Mouse (Mus musculus): ENCODE measurements at regions not wholly inside any gene's neighbourhood (a gene's known extent, or its start where the extent isn't known, plus 50 kb on each side); places are given as distances from the start of the nearest gene placed in this dataset.

DNA sequence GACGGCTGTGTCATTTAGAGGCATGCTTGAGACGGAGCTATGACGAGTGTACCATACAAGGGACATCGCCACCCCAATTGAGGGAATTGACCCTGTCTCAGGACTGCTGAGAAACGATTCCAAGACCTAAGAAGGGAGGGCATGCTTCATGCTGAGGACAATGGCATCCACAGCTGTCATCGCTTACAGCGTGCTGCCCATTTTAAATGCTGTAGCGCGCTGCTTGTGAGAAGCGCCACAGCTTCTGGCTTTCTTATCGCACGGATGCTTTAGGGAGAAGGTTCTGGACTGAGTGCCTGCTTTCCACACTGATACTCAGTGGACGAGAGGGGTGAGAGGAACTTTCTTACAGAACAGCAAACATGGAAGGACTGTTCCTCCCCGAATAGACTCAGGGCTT, 357.8 kb upstream of the Arglu1 start:
- no peak for DNase-seq (ENCODE audit: low read depth, low spot score)

DNA sequence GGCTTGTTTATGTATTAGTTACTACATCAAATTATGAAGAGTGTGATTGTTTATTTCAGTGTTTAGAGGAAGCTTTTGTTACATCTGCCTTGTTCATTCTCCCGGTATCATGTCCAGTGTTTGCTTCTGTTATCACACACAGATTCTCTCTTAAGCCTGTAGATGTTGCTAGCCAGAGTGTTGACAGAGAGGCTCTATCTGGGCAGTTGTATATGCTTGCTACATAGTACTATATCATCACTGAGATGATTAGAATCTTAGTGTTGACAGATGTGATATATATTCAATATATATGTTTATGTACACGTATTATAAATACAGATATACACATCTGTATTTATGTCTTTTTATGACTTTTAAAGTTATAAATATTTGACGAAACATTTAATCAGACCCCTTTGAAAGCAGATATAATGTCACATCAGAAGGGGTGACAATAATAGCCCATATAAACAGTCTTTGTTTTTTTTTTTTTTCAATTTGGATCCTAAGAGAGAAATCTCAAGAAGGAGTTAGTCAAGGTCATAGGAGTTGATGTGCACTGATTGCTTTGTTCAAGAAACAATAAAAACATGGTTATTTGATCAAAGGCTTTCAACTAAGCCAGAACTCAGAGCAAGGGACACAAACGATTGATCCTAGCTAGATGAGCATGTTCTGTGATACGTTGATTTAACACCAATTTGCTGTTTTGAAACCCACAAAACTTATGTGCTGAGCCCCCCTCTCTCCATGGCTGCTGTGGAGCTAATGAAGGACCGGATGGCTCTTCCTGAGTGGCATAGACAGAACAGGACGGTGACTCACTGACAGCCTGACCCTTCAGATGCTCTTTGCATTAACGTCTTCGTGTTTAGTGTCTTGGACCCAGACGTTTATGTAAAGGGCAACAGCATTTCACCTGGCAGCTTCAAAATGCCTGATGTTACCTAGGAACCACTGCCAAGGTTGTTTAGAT, 352.8 kb upstream of the Arglu1 start:
- no peak for DNase-seq (ENCODE audit: low read depth, low spot score)

DNA sequence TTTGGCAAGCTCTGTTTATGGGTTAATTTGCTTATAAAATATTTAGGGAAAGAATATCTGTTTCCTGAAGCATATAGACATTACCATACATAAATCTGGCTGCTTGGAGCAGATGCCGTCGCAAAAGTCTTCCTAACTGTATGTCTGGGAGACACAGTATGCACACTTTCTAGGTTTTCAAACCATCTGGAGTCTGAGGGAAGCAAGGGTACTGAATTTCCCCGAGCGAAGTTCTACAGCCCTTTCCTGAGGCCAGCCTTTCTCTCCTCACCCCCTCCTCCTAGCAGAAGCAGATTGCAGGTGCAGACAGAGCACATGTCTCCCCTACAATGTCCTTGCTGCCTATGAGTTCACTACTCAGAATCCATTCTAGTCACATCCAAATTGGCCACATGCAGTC, 338.8 kb upstream of the Arglu1 start:
- DNase-seq (ENCODE audit: low read depth, low spot score) = peak; percentile 50

DNA sequence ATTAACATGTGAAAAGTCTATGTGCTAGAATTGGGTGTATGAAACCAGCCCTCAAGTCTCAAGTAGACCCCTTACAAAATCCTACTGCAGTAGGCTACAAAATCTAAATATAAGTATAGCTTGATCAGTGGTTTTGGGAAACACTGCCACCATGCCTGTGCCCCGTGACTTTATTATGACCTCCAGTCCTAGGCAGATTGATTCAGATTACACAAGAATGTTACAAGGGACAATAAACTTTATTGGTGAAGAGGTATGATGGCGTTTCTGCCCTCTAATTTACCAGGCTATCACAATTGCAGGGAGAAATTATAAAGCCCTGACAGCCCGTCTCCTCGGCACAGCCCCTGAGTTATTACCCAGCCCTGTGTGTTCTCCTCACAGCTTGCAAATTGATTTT, 337.4 kb upstream of the Arglu1 start:
- no peak for DNase-seq (ENCODE audit: low read depth, low spot score)

DNA sequence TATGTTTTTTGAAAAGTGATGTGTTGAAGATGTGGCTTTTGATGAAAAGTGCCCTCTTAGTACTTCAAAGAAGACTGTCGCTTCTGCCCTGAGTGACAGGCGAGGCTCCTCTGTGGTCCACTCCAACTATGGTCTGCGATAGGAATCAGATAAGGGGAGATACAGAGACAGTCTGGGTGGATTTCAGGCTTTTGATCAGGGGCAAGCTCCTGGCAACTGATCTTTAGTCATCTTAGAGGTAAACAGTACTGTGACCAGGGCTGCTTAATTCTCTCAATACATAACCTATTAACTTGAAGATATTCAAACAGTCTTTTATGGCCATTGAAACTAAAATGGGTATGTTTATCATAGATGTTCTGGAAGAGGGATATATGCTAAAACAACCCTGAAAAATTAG, 335.6 kb upstream of the Arglu1 start:
- no peak for DNase-seq (ENCODE audit: low read depth, low spot score)

DNA sequence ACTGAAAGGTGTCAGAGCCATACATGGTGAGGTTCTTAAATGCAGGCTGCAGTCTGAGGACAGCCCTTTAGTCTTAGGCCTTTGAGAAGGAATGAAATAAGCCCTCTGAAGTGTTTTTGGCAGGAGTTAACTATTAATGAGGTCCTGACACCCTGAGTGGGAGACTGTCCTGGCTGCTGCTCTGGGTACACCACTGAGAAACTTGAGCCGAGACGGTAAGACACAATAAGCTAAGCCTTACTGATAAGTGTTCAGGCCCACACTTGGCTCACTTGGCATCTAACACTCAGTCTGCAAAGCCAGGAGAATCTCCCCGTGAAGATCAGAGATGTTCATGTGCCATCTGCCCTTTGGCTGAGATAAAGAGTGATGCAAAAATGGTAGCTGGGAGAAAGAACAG, 335.1 kb upstream of the Arglu1 start:
- DNase-seq (ENCODE audit: low read depth, low spot score) = no peak

DNA sequence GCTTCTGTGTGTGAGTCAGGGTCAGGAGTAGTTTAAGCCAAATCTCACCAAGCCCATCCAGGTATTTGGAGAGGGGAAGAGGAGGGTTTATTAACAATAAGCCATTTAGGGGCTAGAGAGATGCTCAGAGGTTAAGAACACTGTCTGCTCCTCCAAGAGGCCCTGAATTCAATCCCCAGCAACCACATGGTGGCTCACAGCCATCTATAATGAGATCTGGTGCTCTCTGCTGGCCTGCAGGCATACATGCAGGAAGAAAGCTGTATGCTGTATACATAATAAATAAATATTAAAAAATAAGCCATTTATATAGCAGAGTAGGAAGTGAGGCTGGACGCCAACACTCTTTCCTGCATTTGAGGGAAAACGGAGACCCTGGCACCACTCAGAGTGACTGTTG, 330.4 kb upstream of the Arglu1 start:
- DNase-seq (ENCODE audit: low read depth, low spot score) = no peak

DNA sequence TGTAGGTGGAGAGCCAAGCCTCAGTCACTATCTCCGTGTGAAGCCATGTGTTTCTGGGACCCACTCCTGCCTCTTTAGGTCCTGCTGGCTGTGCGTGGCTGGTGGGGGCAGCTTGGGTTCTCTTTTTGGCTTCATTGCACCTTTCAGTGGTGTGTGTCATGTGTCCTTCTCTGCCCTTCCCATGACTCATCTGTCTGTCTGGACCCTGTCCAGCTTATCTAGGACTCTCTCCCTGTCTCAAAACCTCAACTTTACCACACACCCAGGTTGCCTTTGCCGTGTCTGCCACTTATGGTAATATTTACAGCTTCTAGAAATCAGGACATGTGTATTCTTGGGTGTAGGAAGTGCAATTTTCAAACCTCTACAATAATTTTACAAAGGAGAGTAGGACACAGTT, 329.9 kb upstream of the Arglu1 start:
- no peak for DNase-seq (ENCODE audit: low read depth, low spot score)

DNA sequence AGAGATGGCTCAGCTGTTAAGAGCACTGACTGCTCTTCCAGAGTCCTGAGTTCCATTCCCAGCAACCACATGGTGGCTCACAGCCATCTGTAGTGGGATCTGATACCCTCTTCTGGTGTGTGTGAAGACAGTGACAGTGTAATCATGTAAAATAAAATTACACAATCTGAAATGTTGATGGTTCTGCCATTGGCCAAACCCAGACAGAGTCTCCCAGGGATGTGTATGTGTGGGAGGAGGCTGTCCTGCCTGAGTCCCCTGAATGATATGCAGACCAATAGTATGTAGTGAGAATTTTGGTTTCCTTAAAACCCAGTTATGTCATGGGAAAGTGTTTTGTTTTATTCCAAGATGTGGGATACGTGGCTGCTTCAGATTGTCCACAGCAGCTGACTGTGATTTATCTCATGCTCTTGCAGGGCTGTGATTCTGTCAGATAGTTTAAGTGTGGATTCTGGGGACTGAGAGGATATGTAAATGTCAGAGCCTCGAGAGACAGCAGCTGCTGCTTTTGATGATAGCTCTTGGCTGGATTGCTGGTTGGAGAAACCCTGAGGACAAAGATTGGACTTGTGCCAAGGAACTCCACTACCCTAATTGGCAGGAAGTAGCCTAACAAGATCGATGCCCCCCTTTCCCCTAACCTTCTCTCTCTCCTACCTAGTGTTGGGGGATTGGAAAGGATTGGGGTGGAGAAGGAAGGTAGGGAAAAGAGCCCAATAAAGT, 321.6 kb upstream of the Arglu1 start:
- no peak for DNase-seq (ENCODE audit: low read depth, low spot score)

DNA sequence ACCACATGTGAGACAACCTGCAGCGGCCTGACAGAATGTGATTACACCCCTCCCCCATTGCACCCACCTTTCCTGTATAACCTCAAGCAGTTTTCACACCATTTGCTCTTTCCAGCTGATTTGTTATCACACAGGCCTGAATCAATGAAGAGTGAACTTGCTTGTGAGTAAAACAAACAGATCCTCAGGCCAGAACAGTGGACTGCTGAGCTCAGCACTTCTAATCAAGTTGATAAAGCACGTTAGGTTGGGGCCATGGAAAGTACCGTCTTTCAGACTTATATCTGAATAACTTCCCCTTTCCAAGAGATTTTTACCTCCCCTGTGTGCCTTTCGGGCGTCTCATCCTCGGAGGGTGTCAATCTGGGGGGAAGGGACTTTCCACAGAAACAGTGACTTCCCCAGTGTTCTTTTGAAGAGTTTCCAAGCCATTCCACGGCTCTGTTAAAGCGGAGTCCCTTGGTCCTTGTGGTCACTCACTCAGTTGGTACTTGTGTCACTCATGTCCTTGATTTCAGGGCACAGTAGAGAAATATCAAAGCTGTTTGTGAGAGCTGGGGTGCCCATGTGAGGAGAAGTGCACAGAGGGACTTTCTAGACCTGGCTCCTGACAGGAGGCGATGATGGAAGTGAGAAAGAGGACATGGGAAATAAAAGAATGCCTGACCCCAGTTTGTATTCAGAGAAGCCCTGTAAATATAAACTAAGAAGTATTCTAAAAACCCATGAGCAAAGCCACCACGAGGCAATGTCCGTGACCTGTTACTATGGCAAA, 317.9 kb upstream of the Arglu1 start:
- DNase-seq (ENCODE audit: low read depth, low spot score) = no peak

DNA sequence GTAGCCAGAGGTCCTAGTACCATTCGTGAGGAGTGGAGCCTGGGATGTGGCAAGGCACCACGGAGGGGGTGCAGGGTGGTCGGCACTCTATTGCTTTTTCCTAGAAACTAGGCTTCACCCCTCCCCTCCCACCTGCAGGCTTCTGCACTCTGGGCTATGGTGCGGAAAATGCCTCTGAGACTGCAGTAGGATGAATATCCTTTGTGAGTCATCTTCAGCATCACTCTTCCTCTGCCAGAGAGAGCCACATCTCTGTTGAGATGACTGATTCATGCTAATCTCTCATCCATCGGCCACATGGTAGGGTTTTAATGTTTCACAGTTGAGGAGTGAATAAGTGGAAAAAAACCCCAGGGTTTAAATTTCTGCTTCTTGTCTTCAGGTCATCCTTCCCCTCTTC, 309.6 kb upstream of the Arglu1 start:
- DNase-seq (ENCODE audit: low read depth, low spot score) = peak; percentile 61

DNA sequence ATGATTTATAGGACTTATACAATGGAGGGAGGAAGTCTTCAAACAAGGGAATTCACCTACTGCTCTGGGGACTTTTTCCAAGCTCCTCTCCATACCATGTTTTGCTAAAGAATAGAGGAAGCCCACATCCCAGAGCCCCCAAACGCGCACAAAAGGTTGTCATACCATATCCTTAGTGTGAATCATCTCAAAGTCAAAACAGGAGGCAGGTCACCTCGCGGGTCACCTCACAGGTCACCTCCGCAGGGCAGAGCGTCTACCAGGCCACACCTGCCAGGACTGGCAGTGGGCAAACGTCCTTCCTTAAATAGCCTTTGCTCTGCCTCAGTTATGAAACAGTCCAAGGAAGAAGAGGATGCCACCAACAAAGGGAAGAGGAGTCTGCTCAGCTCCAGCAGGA, 307.3 kb upstream of the Arglu1 start:
- no peak for DNase-seq (ENCODE audit: low read depth, low spot score)

DNA sequence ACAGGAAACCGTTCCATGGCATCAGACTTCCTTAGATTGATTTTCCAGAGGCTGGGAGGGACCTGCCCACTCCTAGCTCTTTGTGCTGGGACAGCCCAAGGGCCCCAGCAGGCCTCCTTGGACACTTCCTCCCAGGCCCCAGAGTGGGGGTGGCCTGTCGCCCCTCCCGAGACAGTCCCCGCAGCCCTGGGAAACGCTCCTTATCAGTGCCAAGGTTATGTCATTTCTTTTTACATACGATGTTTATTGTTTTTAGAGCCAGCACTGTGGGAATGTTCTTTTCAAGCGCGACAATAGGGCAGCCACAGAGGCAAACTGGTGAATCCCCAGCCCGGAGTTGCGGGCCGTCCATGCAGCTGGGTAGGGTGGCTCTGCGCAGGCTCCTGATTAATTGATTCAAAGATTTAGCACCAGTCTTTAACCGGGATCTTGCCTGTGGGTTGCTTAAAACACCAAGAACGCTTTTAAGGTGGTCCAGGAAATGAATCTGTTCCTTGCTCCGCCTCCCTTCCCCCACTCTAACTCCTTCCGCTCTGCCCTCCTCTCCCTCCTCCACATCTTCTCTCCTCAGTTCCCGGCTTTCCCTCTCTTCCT, 304.4 kb upstream of the Arglu1 start:
- DNase-seq (ENCODE audit: low read depth, low spot score) = peak; percentile 72

DNA sequence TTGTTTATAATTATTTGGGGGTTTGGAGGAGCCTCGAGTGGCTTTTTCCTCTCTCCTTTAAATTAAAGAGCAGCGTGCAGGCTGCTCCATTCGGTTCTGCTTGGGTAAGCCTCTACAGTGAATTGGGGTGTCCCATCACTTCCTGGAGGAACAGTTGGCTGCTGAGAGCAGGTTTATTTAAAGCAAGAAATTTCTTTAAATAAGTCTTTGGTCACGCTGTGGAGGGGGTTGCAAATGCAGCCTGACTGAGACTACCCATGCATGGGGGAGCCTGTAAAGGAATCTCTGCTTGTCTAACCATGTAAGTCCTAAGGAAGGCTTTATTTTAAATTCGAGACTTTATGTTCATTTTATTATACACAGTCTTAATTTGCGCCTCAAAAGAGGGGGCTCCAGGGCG, 303.7 kb upstream of the Arglu1 start:
- DNase-seq (ENCODE audit: low read depth, low spot score) = peak; percentile 82

DNA sequence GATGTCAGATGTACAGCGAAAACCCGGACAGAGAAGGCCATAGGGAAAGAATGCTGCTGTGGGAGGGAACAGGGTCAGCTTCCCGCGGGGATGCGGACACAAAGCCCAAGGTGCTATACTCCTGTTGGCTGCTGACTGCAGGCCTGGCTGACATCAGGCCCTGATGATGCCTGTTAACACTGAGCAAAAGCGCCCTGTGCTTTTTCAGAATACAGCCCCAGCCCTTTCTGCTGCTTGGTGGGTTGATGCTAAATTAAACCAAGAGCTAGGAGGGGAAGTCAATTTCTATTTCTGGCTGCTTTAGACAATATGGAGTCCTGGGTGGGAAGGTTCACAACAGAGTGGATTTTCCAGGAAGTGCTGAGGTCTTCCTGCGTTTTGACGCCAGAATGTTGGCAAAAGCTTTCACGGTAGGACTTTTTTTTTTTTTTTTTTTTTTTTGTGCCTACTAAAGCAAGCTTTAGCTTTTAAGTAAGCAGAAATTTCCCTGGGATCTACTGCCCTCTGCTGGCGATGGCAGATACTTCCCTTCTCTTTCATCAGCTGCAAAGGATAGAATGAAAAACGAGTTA, 302.2 kb upstream of the Arglu1 start:
- peak; percentile 90 for DNase-seq (ENCODE audit: low read depth, low spot score)

DNA sequence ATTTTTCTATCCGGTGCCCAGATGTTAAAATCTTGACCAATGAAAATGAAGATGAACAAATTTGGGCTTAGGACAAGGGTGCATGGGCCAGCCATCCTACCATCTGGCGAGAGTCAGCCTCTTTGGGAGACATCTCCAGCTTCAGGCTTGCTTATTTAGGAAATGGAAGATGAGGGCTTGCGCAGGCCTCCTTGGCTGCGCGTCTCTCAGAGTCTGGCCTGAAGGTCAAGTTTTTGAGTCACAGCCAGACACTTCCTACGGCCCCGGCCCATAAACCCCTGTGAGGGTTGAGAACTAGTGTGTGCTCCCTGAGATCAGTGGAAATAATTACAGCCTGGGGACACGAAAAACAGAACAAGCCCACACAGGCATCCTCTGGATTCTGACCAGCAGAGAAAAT, 300.7 kb upstream of the Arglu1 start:
- DNase-seq (ENCODE audit: low read depth, low spot score) = no peak

DNA sequence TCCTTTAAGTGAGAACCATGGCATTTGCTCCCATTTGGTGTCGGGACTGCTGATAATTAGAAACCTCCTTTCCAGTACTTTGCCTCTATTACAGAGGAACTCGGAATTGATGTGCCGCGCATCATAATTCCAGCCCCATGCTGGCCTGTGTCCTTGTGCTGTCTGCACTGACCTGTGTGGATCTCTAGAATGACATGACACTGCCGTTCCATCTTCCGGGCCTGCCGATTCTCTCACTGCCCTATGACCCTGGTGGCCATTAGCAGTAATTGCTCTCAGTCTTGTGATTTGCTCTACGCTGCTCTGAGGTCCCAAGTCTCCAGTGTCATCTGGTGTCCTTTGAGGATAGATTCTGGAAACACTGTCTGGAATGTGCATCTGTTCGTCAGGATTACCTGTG, 295.7 kb upstream of the Arglu1 start:
- DNase-seq (ENCODE audit: low read depth, low spot score) = no peak

DNA sequence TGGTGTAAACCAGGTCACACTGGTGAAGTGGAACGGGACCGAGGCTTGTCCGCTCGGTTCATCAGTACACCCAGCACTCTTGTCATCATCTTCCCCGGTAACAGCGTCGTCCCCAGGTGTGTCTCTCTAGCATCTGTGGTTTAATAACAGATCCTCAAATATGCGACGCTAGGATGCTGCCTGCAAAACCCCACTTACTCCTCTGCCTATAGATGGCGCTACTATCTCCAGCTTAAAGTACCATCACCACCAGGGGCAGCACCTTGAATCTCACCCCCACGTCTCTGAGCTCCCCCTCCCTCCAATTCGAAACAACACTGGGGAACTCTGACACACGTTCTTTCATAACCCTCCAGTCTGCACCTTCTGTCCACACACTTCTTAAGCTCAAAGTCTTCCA, 295.1 kb upstream of the Arglu1 start:
- DNase-seq (ENCODE audit: low read depth, low spot score) = no peak

DNA sequence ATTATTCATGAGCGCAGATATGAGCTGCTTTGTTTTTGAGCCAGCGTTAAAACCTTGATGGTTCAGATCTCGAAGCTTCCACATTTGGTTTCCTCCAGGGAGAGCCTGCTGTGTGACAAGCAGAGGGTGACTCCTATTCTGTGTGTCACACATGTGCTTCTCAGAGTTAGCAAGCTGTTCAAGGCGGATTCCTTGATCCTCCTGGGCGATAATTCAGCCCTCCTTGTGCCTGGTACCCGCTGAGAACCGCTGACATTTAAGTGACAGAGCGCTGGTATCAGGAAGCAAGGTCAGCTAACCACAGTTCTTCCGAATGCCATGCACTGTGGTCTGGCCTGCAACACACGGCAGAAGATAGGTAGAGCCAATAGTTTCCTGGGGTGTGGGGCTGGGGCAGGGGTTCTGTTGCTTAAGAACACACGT, 294.5 kb upstream of the Arglu1 start:
- peak; percentile 59 for DNase-seq (ENCODE audit: low read depth, low spot score)

DNA sequence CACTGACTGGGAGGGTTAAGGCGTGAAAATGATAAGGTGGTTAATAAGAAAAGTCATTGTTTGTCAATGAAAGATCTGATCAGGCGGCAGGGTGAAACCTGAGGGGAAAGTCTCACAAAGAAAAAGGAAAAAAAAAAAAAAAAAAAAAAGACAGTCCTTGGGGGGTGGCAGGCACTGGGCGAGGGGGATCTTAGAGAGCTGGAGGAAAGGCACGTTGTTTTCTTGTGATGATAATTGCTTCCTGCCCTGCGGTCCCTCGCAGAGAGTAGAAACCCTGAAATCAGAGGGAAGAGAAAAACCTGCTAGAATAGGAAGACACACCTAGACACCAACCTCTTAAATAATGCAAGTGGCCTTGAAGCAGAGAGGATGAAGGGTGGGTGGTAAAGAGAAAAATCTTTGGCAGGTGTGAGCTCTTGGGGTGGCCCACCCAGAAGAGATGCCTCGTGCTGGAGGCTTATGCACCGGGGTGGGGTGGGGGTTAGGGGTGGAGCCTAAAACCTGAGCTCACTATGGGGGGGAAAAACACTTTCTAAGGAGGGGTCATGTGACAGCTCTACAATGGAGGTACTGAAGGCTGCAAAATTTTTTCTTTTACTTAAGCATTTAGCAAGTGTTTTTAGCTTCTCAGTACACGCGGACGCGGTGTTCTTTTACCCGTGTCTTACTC, 294.0 kb upstream of the Arglu1 start:
- no peak for DNase-seq (ENCODE audit: low read depth, low spot score)

DNA sequence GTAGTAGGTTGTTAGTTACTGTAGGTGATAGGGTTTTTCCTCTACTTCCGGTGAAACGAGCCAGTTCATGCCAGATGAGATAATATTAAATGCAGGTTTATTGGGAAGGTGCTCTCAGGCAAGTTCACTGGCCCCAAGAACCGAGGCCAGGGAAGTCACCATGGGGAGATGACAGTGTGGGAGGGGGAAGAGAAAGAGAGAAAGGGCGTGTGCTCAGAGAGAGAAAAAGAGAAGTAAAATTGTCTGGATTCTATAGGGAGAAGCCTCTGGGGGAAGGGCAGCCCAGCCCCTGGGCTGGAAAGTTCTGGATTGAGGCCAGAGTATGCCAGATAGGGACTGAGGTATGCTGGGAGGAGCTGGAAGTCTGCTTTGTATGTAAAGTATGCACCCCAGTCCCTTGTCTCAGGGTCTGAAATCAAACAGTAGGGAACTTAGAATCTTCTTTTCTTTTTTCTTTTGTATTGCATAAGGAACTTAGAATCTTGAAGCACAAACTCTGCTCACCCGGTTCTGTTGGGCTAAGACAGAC, 292.9 kb upstream of the Arglu1 start:
- DNase-seq (ENCODE audit: low read depth, low spot score) = no peak
